Mouse (Mus musculus): ENCODE measurements at regions not wholly inside any gene's neighbourhood (a gene's known extent, or its start where the extent isn't known, plus 50 kb on each side); places are given as distances from the start of the nearest gene placed in this dataset.

- ATAC-seq = no peak
- Histone ChIP-seq H3K27me3 (replicated peaks; ENCODE audit: control insufficient read depth, insufficient read depth, low read length) (no peaks in the 10 kb centered on the region), H3K4me2 (ENCODE audit: low read length) (no peak overlapping the region), H3K9me3 (replicated peaks; ENCODE audit: control insufficient read depth, low read length) (no peaks in the 10 kb centered on the region), H3K4me3 (ENCODE audit: low read depth, low read length) (no peak overlapping the region), H3K27ac (ENCODE audit: low read depth, low read length) (no peak overlapping the region), H3K9ac (ENCODE audit: low read length) (no peak overlapping the region), H3K4me1 (ENCODE audit: control insufficient read depth, insufficient read depth, low read length) (peaks cover 17% of the 10 kb centered on the region), H3K36me3 (ENCODE audit: control insufficient read depth, insufficient read depth, low read length) (no peaks in the 10 kb centered on the region)
- DNase-seq (ENCODE audit: low spot score) = no peak
- 89% methylated on average over 3 of the region's 3 CpGs for WGBS
Measured at GRCm38 (mm10) chr3:130965275-130965674, 145.0 kb upstream of the Lef1 start.

- no peak overlapping the region for H3K9ac ChIP-seq (ENCODE audit: low read length)
- no peak for DNase-seq (ENCODE audit: low spot score)
- WGBS = 41% methylated on average over 6 of the region's 6 CpGs
Measured at GRCm38 (mm10) chr3:130964088-130964487, 146.2 kb upstream of the Lef1 start.

GRCm38 (mm10) chr3:130963625-130964024 lies 146.6 kb upstream of the Lef1 start:
- H3K4me2 ChIP-seq (ENCODE audit: low read length) = peak overlapping the region; percentile 41
- H3K27me3 ChIP-seq (replicated peaks; ENCODE audit: control insufficient read depth, insufficient read depth, low read length) = no peaks in the 10 kb centered on the region
- WGBS = 2% methylated on average over 11 of the region's 11 CpGs
- DNase-seq (ENCODE audit: low spot score) (peak; percentile 82), ATAC-seq (peak; percentile 67)
- no peak overlapping the region for H3K9ac ChIP-seq (ENCODE audit: low read length)
- H3K36me3 ChIP-seq (ENCODE audit: control insufficient read depth, insufficient read depth, low read length) = no peaks in the 10 kb centered on the region
- peak overlapping the region; percentile 52 for H3K27ac ChIP-seq (ENCODE audit: low read depth, low read length)
- peak overlapping the region; percentile 7; the same call in 1 of the 2 replicates for H3K4me3 ChIP-seq (ENCODE audit: low read depth, low read length)
- H3K4me1 ChIP-seq (ENCODE audit: control insufficient read depth, insufficient read depth, low read length) = peaks cover 17% of the 10 kb centered on the region
- no peaks in the 10 kb centered on the region for H3K9me3 ChIP-seq (replicated peaks; ENCODE audit: control insufficient read depth, low read length)

More at GRCm38 (mm10) chr3:130964088-130964487, 146.2 kb upstream of the Lef1 start:
- Histone ChIP-seq H3K4me2 (ENCODE audit: low read length) (peak overlapping the region; percentile 41), H3K9me3 (replicated peaks; ENCODE audit: control insufficient read depth, low read length) (no peaks in the 10 kb centered on the region), H3K36me3 (ENCODE audit: control insufficient read depth, insufficient read depth, low read length) (no peaks in the 10 kb centered on the region), H3K27ac (ENCODE audit: low read depth, low read length) (no peak overlapping the region; the same call in 1 of the 2 replicates), H3K27me3 (replicated peaks; ENCODE audit: control insufficient read depth, insufficient read depth, low read length) (no peaks in the 10 kb centered on the region), H3K4me3 (ENCODE audit: low read depth, low read length) (no peak overlapping the region), H3K4me1 (ENCODE audit: control insufficient read depth, insufficient read depth, low read length) (peaks cover 17% of the 10 kb centered on the region)
- ATAC-seq = no peak

DNA sequence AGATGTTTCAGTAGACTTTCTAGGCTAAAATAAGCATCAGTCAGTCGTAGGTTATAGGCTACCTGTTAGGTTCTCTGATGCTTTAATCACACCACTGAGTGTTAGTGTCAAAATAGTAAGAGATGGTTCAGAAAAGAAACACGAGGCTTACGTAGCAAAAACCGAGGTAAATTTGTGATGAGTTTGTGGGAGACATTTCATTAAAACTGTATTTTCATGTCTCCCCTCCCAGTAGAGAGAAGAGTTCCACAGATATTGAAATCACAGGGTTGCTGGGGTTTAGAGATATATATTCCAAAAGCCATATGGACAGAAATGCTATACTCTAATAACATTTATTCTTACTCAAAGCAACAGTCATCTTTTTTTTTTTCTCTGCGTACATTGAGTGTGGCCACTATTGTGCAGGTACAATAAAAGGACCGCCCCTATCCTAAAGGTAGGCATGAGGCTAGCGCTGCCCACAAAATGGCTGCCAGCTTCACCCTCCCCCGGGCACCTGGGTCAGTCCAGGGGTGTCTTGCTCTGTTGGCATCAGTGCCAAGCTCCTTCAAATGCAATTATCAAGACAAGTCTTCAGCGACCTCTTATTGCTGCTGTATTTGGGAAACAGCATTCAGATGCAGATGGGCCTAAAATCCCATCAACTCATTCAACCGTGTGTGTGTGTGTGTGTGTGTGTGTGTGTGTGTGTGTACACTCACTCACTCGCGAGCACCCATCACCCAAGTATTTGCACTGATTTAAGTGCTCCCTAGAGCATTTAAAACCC lies 147.4 kb upstream of the Lef1 start:
- WGBS = 2% methylated on average over 12 of the region's 12 CpGs
- H3K27ac ChIP-seq (ENCODE audit: low read depth, low read length) = peak overlapping the region; percentile 52
- H3K4me1 ChIP-seq (ENCODE audit: control insufficient read depth, insufficient read depth, low read length) = peaks cover 17% of the 10 kb centered on the region
- H3K9me3 ChIP-seq (replicated peaks; ENCODE audit: control insufficient read depth, low read length) = no peaks in the 10 kb centered on the region
- DNase-seq (ENCODE audit: low spot score) (peak; percentile 85), ATAC-seq (peak; percentile 78)
- no peak overlapping the region for H3K9ac ChIP-seq (ENCODE audit: low read length)
- peak overlapping the region; percentile 7; the same call in 1 of the 2 replicates for H3K4me3 ChIP-seq (ENCODE audit: low read depth, low read length)
- no peaks in the 10 kb centered on the region for H3K27me3 ChIP-seq (replicated peaks; ENCODE audit: control insufficient read depth, insufficient read depth, low read length)
- H3K36me3 ChIP-seq (ENCODE audit: control insufficient read depth, insufficient read depth, low read length) = no peaks in the 10 kb centered on the region
- peak overlapping the region; percentile 41 for H3K4me2 ChIP-seq (ENCODE audit: low read length)

- Histone ChIP-seq H3K36me3 (ENCODE audit: control insufficient read depth, insufficient read depth, low read length) (no peaks in the 10 kb centered on the region), H3K9ac (ENCODE audit: low read length) (peak overlapping the region; percentile 40; the same call in 1 of the 2 replicates), H3K27ac (ENCODE audit: low read depth, low read length) (peak overlapping the region; percentile 52), H3K9me3 (replicated peaks; ENCODE audit: control insufficient read depth, low read length) (no peaks in the 10 kb centered on the region), H3K4me1 (ENCODE audit: control insufficient read depth, insufficient read depth, low read length) (peaks cover 17% of the 10 kb centered on the region), H3K4me2 (ENCODE audit: low read length) (peak overlapping the region; percentile 41), H3K4me3 (ENCODE audit: low read depth, low read length) (no peak overlapping the region), H3K27me3 (replicated peaks; ENCODE audit: control insufficient read depth, insufficient read depth, low read length) (no peaks in the 10 kb centered on the region)
- WGBS = under 1% methylated on average over 14 of the region's 14 CpGs
- ATAC-seq (peak; percentile 51), DNase-seq (ENCODE audit: low spot score) (peak; percentile 82)
Measured at GRCm38 (mm10) chr3:130962151-130962633, 148.1 kb upstream of the Lef1 start.

- Histone ChIP-seq H3K27ac (ENCODE audit: low read depth, low read length) (peak overlapping the region; percentile 52), H3K9me3 (replicated peaks; ENCODE audit: control insufficient read depth, low read length) (no peaks in the 10 kb centered on the region), H3K4me3 (ENCODE audit: low read depth, low read length) (no peak overlapping the region), H3K9ac (ENCODE audit: low read length) (peak overlapping the region; percentile 40; the same call in 1 of the 2 replicates), H3K27me3 (replicated peaks; ENCODE audit: control insufficient read depth, insufficient read depth, low read length) (no peaks in the 10 kb centered on the region), H3K4me1 (ENCODE audit: control insufficient read depth, insufficient read depth, low read length) (peaks cover 17% of the 10 kb centered on the region), H3K36me3 (ENCODE audit: control insufficient read depth, insufficient read depth, low read length) (no peaks in the 10 kb centered on the region), H3K4me2 (ENCODE audit: low read length) (no peak overlapping the region; the same call in 1 of the 2 replicates)
- ATAC-seq = peak; percentile 0; the same call in 1 of the 2 replicates
- peak; percentile 17 for DNase-seq (ENCODE audit: low spot score)
- WGBS = 14% methylated on average over 6 of the region's 6 CpGs
Measured at GRCm38 (mm10) chr3:130961704-130962103, 148.6 kb upstream of the Lef1 start.

GRCm38 (mm10) chr3:130955958-130956357 lies 154.3 kb upstream of the Lef1 start:
- no peaks in the 10 kb centered on the region for H3K4me1 ChIP-seq (ENCODE audit: control insufficient read depth, insufficient read depth, low read length)
- WGBS = 87% methylated on average over 4 of the region's 4 CpGs
- H3K9me3 ChIP-seq (replicated peaks; ENCODE audit: control insufficient read depth, low read length) = no peaks in the 10 kb centered on the region
- no peak for ATAC-seq
- H3K27ac ChIP-seq (ENCODE audit: low read depth, low read length) = no peak overlapping the region
- peak; percentile 46 for DNase-seq (ENCODE audit: low spot score)
- no peaks in the 10 kb centered on the region for H3K36me3 ChIP-seq (ENCODE audit: control insufficient read depth, insufficient read depth, low read length)
- H3K27me3 ChIP-seq (replicated peaks; ENCODE audit: control insufficient read depth, insufficient read depth, low read length) = no peaks in the 10 kb centered on the region
- no peak overlapping the region for H3K9ac ChIP-seq (ENCODE audit: low read length)
- H3K4me2 ChIP-seq (ENCODE audit: low read length) = no peak overlapping the region
- H3K4me3 ChIP-seq (ENCODE audit: low read depth, low read length) = no peak overlapping the region

DNA sequence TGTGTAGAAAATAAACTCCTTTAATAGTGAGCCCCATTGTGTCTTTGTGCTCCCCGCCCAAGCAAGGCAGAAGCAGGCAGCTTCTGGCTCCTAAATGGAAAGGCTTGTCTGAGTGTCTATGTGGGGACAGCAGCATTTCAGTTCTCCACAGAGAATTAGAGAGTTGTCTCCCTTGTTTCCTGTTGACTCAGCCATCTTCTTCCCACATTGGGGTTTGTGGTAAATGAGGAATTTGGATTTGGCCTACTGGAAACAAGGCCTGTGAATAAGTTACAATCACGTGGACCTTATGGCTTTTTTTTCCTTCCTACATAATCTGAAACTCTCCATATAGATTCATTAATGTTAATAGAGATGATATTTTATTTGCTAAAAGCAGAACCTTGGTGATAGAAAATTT lies 158.9 kb upstream of the Lef1 start:
- ATAC-seq (no peak), DNase-seq (ENCODE audit: low spot score) (no peak)
- H3K9me3 ChIP-seq (replicated peaks; ENCODE audit: control insufficient read depth, low read length) = no peaks in the 10 kb centered on the region
- H3K4me2 ChIP-seq (ENCODE audit: low read length) = no peak overlapping the region
- H3K27ac ChIP-seq (ENCODE audit: low read depth, low read length) = no peak overlapping the region
- H3K9ac ChIP-seq (ENCODE audit: low read length) = no peak overlapping the region
- whole genome bisulfite sequencing = 58% methylated on average over 2 of the region's 2 CpGs
- H3K4me3 ChIP-seq (ENCODE audit: low read depth, low read length) = no peak overlapping the region
- no peaks in the 10 kb centered on the region for H3K27me3 ChIP-seq (replicated peaks; ENCODE audit: control insufficient read depth, insufficient read depth, low read length)
- H3K36me3 ChIP-seq (ENCODE audit: control insufficient read depth, insufficient read depth, low read length) = no peaks in the 10 kb centered on the region
- H3K4me1 ChIP-seq (ENCODE audit: control insufficient read depth, insufficient read depth, low read length) = peaks cover 12% of the 10 kb centered on the region

- WGBS = 89% methylated on average over 6 of the region's 6 CpGs
- no peak for ATAC-seq
Measured at GRCm38 (mm10) chr3:130950872-130951271, 159.4 kb upstream of the Lef1 start.

More at GRCm38 (mm10) chr3:130950872-130951271, 159.4 kb upstream of the Lef1 start:
- H3K4me3 ChIP-seq (ENCODE audit: low read depth, low read length) = no peak overlapping the region
- H3K9me3 ChIP-seq (replicated peaks; ENCODE audit: control insufficient read depth, low read length) = no peaks in the 10 kb centered on the region
- no peak overlapping the region for H3K9ac ChIP-seq (ENCODE audit: low read length)
- H3K27ac ChIP-seq (ENCODE audit: low read depth, low read length) = no peak overlapping the region
- no peaks in the 10 kb centered on the region for H3K36me3 ChIP-seq (ENCODE audit: control insufficient read depth, insufficient read depth, low read length)
- peaks cover 13% of the 10 kb centered on the region for H3K4me1 ChIP-seq (ENCODE audit: control insufficient read depth, insufficient read depth, low read length)
- no peaks in the 10 kb centered on the region for H3K27me3 ChIP-seq (replicated peaks; ENCODE audit: control insufficient read depth, insufficient read depth, low read length)
- DNase-seq (ENCODE audit: low spot score) = no peak
- no peak overlapping the region for H3K4me2 ChIP-seq (ENCODE audit: low read length)
